Mouse (Mus musculus): ENCODE data around the gene Vangl1. TPM values are rescaled to one million over a fixed set of nuclear protein-coding genes. Genes with fewer than 3 reads are reported as not detected.

Gene Vangl1
- polyA plus RNA-seq, 1 experiment, result 4.5 TPM

- H3K4me3 ChIP-seq (ENCODE audit: insufficient read depth, low read length), result peak overlapping the region; percentile 51; the same call in 1 of the 2 replicates
- no peak overlapping the region for H3K27ac ChIP-seq (ENCODE audit: insufficient read depth, low read length)
- TF ChIP-seq CTCF (IDR thresholded peaks at IDR 0.05; ENCODE audit: extremely low read depth, insufficient read depth, low read length) (no peak), POLR2A (IDR thresholded peaks at IDR 0.05; ENCODE audit: extremely low read depth, insufficient read depth, low read length) (no peak)
- H3K4me1 ChIP-seq (ENCODE audit: control insufficient read depth, insufficient read depth, low read length), result peaks cover 3% of the 10 kb centered on the region
Observed at GRCm38 (mm10) chr3:102203131-102203530, 1.4 kb downstream of the Vangl1 start.

GRCm38 (mm10) chr3:102199991-102200390 is 4.5 kb downstream of the Vangl1 start:
- Histone ChIP-seq H3K27ac (ENCODE audit: insufficient read depth, low read length) (no peak overlapping the region), H3K4me3 (ENCODE audit: insufficient read depth, low read length) (no peak overlapping the region), H3K4me1 (ENCODE audit: control insufficient read depth, insufficient read depth, low read length) (peaks cover 3% of the 10 kb centered on the region)
- no peak for TF ChIP-seq CTCF (IDR thresholded peaks at IDR 0.05; ENCODE audit: extremely low read depth, insufficient read depth, low read length)
- no peak for TF ChIP-seq POLR2A (IDR thresholded peaks at IDR 0.05; ENCODE audit: extremely low read depth, insufficient read depth, low read length)

- Histone ChIP-seq H3K27ac (ENCODE audit: insufficient read depth, low read length) (no peak overlapping the region), H3K4me1 (ENCODE audit: control insufficient read depth, insufficient read depth, low read length) (peaks cover 3% of the 10 kb centered on the region), H3K4me3 (ENCODE audit: insufficient read depth, low read length) (no peak overlapping the region)
- TF ChIP-seq POLR2A (IDR thresholded peaks at IDR 0.05; ENCODE audit: extremely low read depth, insufficient read depth, low read length) (no peak), CTCF (IDR thresholded peaks at IDR 0.05; ENCODE audit: extremely low read depth, insufficient read depth, low read length) (no peak)
Observed at GRCm38 (mm10) chr3:102199226-102199625, 5.3 kb downstream of the Vangl1 start.

- Histone ChIP-seq H3K4me3 (ENCODE audit: insufficient read depth, low read length) (no peak overlapping the region), H3K4me1 (ENCODE audit: control insufficient read depth, insufficient read depth, low read length) (peaks cover 3% of the 10 kb centered on the region), H3K27ac (ENCODE audit: insufficient read depth, low read length) (no peak overlapping the region)
- no peak for TF ChIP-seq POLR2A (IDR thresholded peaks at IDR 0.05; ENCODE audit: extremely low read depth, insufficient read depth, low read length)
- no peak for TF ChIP-seq CTCF (IDR thresholded peaks at IDR 0.05; ENCODE audit: extremely low read depth, insufficient read depth, low read length)
Observed at GRCm38 (mm10) chr3:102198446-102198845, 6.0 kb downstream of the Vangl1 start.

DNA sequence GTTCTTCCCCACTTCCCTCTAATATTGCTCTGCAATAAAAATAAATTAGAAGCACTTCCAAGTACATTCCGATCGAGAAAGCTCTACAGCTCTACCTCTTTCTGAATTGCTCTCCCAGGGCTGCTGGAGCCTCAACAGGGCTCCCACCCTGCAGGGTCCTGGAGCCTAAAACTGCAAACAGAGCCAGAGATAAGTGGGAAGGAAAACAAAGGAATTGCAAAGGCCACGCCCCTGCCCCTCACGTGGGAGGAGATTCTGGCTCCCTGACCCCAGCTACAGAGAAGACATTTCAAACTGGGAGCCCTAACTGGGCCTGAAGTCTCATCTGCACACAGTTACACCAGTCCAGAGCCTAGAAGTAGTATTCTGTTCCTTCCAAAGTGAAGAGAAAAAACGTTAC is 6.7 kb downstream of the Vangl1 start:
- no peak for TF ChIP-seq CTCF (IDR thresholded peaks at IDR 0.05; ENCODE audit: extremely low read depth, insufficient read depth, low read length)
- TF ChIP-seq POLR2A (IDR thresholded peaks at IDR 0.05; ENCODE audit: extremely low read depth, insufficient read depth, low read length), result no peak
- H3K27ac ChIP-seq (ENCODE audit: insufficient read depth, low read length), result no peak overlapping the region
- H3K4me1 ChIP-seq (ENCODE audit: control insufficient read depth, insufficient read depth, low read length), result peaks cover 3% of the 10 kb centered on the region
- no peak overlapping the region for H3K4me3 ChIP-seq (ENCODE audit: insufficient read depth, low read length)

DNA sequence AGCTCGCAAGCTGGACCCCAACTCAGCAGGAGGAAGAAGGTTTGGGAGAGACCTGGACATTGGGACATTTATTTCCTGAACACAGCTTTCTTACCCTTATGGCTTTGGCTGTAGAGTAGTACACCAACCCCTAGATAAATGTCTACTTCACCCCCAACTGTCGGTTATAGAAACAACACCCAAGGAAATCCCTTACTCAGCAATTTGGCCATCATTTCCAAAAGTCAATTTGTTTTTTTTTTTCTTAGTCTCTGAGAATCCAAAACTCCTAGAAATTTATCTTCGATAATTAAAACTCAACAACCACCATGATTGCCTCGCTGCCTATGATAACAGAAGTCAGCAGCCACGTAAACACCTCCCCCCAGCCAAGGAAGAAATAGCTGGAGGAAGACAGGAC is 7.3 kb downstream of the Vangl1 start:
- Histone ChIP-seq H3K4me1 (ENCODE audit: control insufficient read depth, insufficient read depth, low read length) (peaks cover 3% of the 10 kb centered on the region), H3K4me3 (ENCODE audit: insufficient read depth, low read length) (no peak overlapping the region), H3K27ac (ENCODE audit: insufficient read depth, low read length) (no peak overlapping the region)
- TF ChIP-seq CTCF (IDR thresholded peaks at IDR 0.05; ENCODE audit: extremely low read depth, insufficient read depth, low read length) (no peak), POLR2A (IDR thresholded peaks at IDR 0.05; ENCODE audit: extremely low read depth, insufficient read depth, low read length) (no peak)

- H3K27ac ChIP-seq (ENCODE audit: insufficient read depth, low read length), result no peak overlapping the region
- no peak overlapping the region for H3K4me3 ChIP-seq (ENCODE audit: insufficient read depth, low read length)
- TF ChIP-seq POLR2A (IDR thresholded peaks at IDR 0.05; ENCODE audit: extremely low read depth, insufficient read depth, low read length) (no peak), CTCF (IDR thresholded peaks at IDR 0.05; ENCODE audit: extremely low read depth, insufficient read depth, low read length) (no peak)
- H3K4me1 ChIP-seq (ENCODE audit: control insufficient read depth, insufficient read depth, low read length), result peaks cover 3% of the 10 kb centered on the region
Observed at GRCm38 (mm10) chr3:102196166-102196565, 8.3 kb downstream of the Vangl1 start.

GRCm38 (mm10) chr3:102195762-102196161 is 8.7 kb downstream of the Vangl1 start:
- Histone ChIP-seq H3K4me3 (ENCODE audit: insufficient read depth, low read length) (no peak overlapping the region), H3K27ac (ENCODE audit: insufficient read depth, low read length) (no peak overlapping the region), H3K4me1 (ENCODE audit: control insufficient read depth, insufficient read depth, low read length) (peaks cover 3% of the 10 kb centered on the region)
- no peak for TF ChIP-seq POLR2A (IDR thresholded peaks at IDR 0.05; ENCODE audit: extremely low read depth, insufficient read depth, low read length)
- no peak for TF ChIP-seq CTCF (IDR thresholded peaks at IDR 0.05; ENCODE audit: extremely low read depth, insufficient read depth, low read length)

GRCm38 (mm10) chr3:102194291-102195051 is 10.0 kb downstream of the Vangl1 start:
- H3K4me3 ChIP-seq (ENCODE audit: insufficient read depth, low read length), result no peak overlapping the region
- no peak for TF ChIP-seq CTCF (IDR thresholded peaks at IDR 0.05; ENCODE audit: extremely low read depth, insufficient read depth, low read length)
- TF ChIP-seq POLR2A (IDR thresholded peaks at IDR 0.05; ENCODE audit: extremely low read depth, insufficient read depth, low read length), result no peak
- H3K4me1 ChIP-seq (ENCODE audit: control insufficient read depth, insufficient read depth, low read length), result peaks cover 3% of the 10 kb centered on the region
- H3K27ac ChIP-seq (ENCODE audit: insufficient read depth, low read length), result no peak overlapping the region
